Mouse (Mus musculus) heart, postnatal 0 days (tissue): Measurements from ENCODE around the gene Col9a1.

Source experiments
- CTCF ChIP-seq: IDR thresholded peaks from 2 replicates; pipeline ENCODE4 v1.5.1; 2016; ENCODE audit warnings: antibody characterized with exemption, control low read depth, low read depth
- EP300 ChIP-seq: IDR thresholded peaks from 2 replicates; pipeline ENCODE4 v1.6.1; 2016; ENCODE audit warnings: antibody characterized with exemption, low read depth

GRCm38 (mm10) chr1:24286360-24286759 is 109.0 kb downstream of the Col9a1 start:
- TF ChIP-seq CTCF (no peak), EP300 (no peak)
